Mouse (Mus musculus): ENCODE measurements at regions not wholly inside any gene's neighbourhood (a gene's known extent, or its start where the extent isn't known, plus 50 kb on each side); places are given as distances from the start of the nearest gene placed in this dataset.

DNA sequence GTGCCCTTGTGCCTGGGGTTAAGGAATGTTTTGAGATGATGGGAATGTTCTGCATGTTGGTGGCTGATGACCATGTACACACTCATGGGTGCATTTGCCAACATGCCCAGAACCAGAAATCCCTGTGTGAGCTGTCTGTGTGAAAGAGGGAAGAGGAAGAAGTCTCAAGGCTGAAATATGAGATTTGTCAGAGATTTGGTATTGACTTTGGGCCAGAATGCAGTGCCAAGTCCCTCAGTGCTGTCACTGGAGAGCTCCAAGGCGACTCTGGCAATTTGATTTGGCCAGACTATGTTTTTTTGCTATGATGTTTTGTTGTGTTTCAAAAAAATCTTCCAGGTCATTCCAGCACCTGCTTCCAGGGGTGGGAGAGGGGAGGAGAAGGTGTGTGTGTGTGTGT lies 281.7 kb upstream of the N4bp1 start:
- Histone ChIP-seq H3K4me1 (ENCODE audit: control insufficient read depth in 1 of 2, insufficient read depth in 2 of 2) (no peaks in the 10 kb centered on the region), H3K36me3 (replicated peaks in 1 of 2; ENCODE audit: control insufficient read depth in 1 of 2, insufficient read depth in 1 of 2, low read length in 1 of 2) (no peaks in the 10 kb centered on the region), H3K27me3 (replicated peaks) (no peaks in the 10 kb centered on the region), H3K9ac (ENCODE audit: insufficient read depth, low read depth) (no peak overlapping the region), H3K9me3 (replicated peaks; ENCODE audit: low read length) (no peaks in the 10 kb centered on the region), H3K27ac (ENCODE audit: insufficient read depth, low read depth) (no peak overlapping the region), H3K79me2 (replicated peaks; ENCODE audit: control insufficient read depth, extremely low read depth, insufficient read depth, poor library complexity, severe bottlenecking) (no peaks in the 10 kb centered on the region), H3K4me3 (replicated peaks in 1 of 3; ENCODE audit: low read depth in 2 of 3, low read length in 2 of 3, poor library complexity in 1 of 3) (no peak overlapping the region), H3K4me2 (ENCODE audit: insufficient read depth, low read depth, poor library complexity, severe bottlenecking) (no peak overlapping the region)
- no peak for DNase-seq (ENCODE audit: extremely low read depth)
- no peak for TF ChIP-seq MXI1 (IDR thresholded peaks at IDR 0.05; ENCODE audit: low read depth, low read length)
- no peak for TF ChIP-seq ELF1 (IDR thresholded peaks at IDR 0.05; ENCODE audit: low read depth, low read length)
- dilution Hi-C loops (cut with MboI; ENCODE audit: extremely low pct_ligation_motif_present, extremely low pct_unique_long_range_greater_than_20kb, low sequenced_read_pairs) (no loop called here), in situ Hi-C loops (cut with MboI; ENCODE audit: low pct_ligation_motif_present, low pct_unique_long_range_greater_than_20kb, low sequenced_read_pairs) (no loop called here)

DNA sequence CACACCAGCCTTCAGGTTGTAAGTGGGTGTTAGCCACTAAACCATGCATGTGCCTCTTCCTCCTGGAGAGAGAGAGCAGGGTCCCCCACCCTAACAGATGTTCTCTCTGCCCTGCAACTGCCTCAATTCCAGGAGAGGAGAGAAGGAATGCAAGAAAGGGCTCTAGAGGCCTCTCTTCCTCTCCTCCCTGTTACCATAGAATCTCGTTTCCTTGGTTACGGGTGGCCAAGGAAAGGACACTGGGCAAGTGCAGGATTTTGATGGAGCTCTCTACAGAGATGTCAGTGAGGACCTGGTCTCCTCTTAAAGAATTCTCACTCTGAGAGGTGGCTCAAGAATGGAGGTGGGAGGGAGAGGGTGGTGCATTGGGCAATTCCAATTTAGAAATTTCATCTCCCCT lies 275.4 kb upstream of the N4bp1 start:
- TF ChIP-seq RAD21 (IDR thresholded peaks at IDR 0.05; ENCODE audit: low read depth, low read length), result no peak
- no peak for TF ChIP-seq POLR2A (IDR thresholded peaks at IDR 0.05; ENCODE audit: low read depth, low read length)
- TF ChIP-seq TBP (conservative IDR thresholded peaks at IDR 0.05; ENCODE audit: low read depth, low read length), result no peak
- no peak for TF ChIP-seq ZMIZ1 (IDR thresholded peaks at IDR 0.05; ENCODE audit: low read depth, low read length)
- no peak for TF ChIP-seq SIN3A (IDR thresholded peaks at IDR 0.05; ENCODE audit: low read length)
- no peak for TF ChIP-seq KAT2A (IDR thresholded peaks at IDR 0.05; ENCODE audit: insufficient replicate concordance, low read length)
- TF ChIP-seq IRF4 (IDR thresholded peaks at IDR 0.05; ENCODE audit: low read depth, low read length), result no peak
- TF ChIP-seq ZKSCAN1 (IDR thresholded peaks at IDR 0.05; ENCODE audit: borderline replicate concordance, low read depth, low read length), result no peak
- TF ChIP-seq ZC3H11A (IDR thresholded peaks at IDR 0.05; ENCODE audit: low read depth, low read length), result no peak
- no peak for TF ChIP-seq USF1 (IDR thresholded peaks at IDR 0.05; ENCODE audit: low read depth, low read length)
- no peak for TF ChIP-seq CHD1 (IDR thresholded peaks at IDR 0.05; ENCODE audit: low read depth, low read length)
- TF ChIP-seq NRF1 (IDR thresholded peaks at IDR 0.05; ENCODE audit: low read depth, low read length), result no peak
- TF ChIP-seq MYC (IDR thresholded peaks at IDR 0.05; ENCODE audit: low read depth, low read length), result no peak
- no peak for TF ChIP-seq MAZ (IDR thresholded peaks at IDR 0.05; ENCODE audit: low read depth, low read length)
- TF ChIP-seq BHLHE40 (IDR thresholded peaks at IDR 0.05; ENCODE audit: low read depth, low read length), result no peak
- no peak for TF ChIP-seq UBTF (IDR thresholded peaks at IDR 0.05; ENCODE audit: low read depth, low read length)
- TF ChIP-seq CTCF (conservative IDR thresholded peaks at IDR 0.05 in 1 of 2, IDR thresholded peaks at IDR 0.05 in 1 of 2; ENCODE audit: low read depth in 2 of 2, low read length in 2 of 2), result no peak
- no peak for TF ChIP-seq USF2 (conservative IDR thresholded peaks at IDR 0.05; ENCODE audit: low read depth, low read length)
- TF ChIP-seq JUN (IDR thresholded peaks at IDR 0.05; ENCODE audit: insufficient read depth, low read depth, low read length), result no peak
- Histone ChIP-seq H3K36me3 (replicated peaks in 1 of 2; ENCODE audit: control insufficient read depth in 1 of 2, insufficient read depth in 1 of 2, low read length in 1 of 2) (no peaks in the 10 kb centered on the region), H3K9ac (ENCODE audit: insufficient read depth, low read depth) (no peak overlapping the region), H3K4me3 (replicated peaks in 1 of 3; ENCODE audit: low read depth in 2 of 3, low read length in 2 of 3, poor library complexity in 1 of 3) (no peak overlapping the region), H3K4me1 (ENCODE audit: control insufficient read depth in 1 of 2, insufficient read depth in 2 of 2) (no peaks in the 10 kb centered on the region; a peak in 1 of 4 replicates), H3K79me2 (replicated peaks; ENCODE audit: control insufficient read depth, extremely low read depth, insufficient read depth, poor library complexity, severe bottlenecking) (no peaks in the 10 kb centered on the region), H3K9me3 (replicated peaks; ENCODE audit: low read length) (no peaks in the 10 kb centered on the region), H3K4me2 (ENCODE audit: insufficient read depth, low read depth, poor library complexity, severe bottlenecking) (no peak overlapping the region), H3K27me3 (replicated peaks) (no peaks in the 10 kb centered on the region), H3K27ac (ENCODE audit: insufficient read depth, low read depth) (no peak overlapping the region)
- dilution Hi-C loops (cut with MboI; ENCODE audit: extremely low pct_ligation_motif_present, extremely low pct_unique_long_range_greater_than_20kb, low sequenced_read_pairs) (no loop called here), in situ Hi-C loops (cut with MboI; ENCODE audit: low pct_ligation_motif_present, low pct_unique_long_range_greater_than_20kb, low sequenced_read_pairs) (no loop called here)
- no peak for DNase-seq (ENCODE audit: extremely low read depth)
